Mouse (Mus musculus): ENCODE measurements around the gene Gnl2.

- TF ChIP-seq CTCF (IDR thresholded peaks at IDR 0.05; ENCODE audit: borderline replicate concordance, control insufficient read depth, extremely low read depth, insufficient read depth, low read length, poor library complexity), result no peak
- no peak for TF ChIP-seq POLR2A (IDR thresholded peaks at IDR 0.05; ENCODE audit: control insufficient read depth, extremely low read depth, insufficient read depth, low read length, poor library complexity)
These were observed 61.3 kb downstream of the Gnl2 start for GRCm38 (mm10) chr4:125077700-125078099.
